12 mouse cellular contexts compared by ENCODE assay signal in genomic region chr8:92134434-92134833, GRCm38 (mm10).
DNase-seq lines count a peak whose midpoint lies in the region; ATAC-seq and TF ChIP-seq lines count a peak whose summit lies in the region.
"Had no signal": no experiment of that assay in that cellular context is flagged by ENCODE, and none has a peak within 500 bp of the region (broad histone marks: within the 10 kb centered on the region; RNA-seq: fewer than 3 reads in every experiment).

No protein-coding gene starts in this region.

- peak; percentile 85 for DNase-seq in brain, embryonic 14.5 days (ENCODE audit: low read depth)
- DNase-seq in forebrain, postnatal 0 days = peak; percentile 18
- DNase-seq in midbrain, embryonic 14.5 days = peak; percentile 64
- DNase-seq in spleen, postnatal 14 days (ENCODE audit: low spot score in 2 of 2) = no peak
- no peak for DNase-seq in ovary, postnatal 10 days (ENCODE audit: low spot score)
- no peak for DNase-seq in left cerebral cortex, adult 11 months (ENCODE audit: low spot score)
- DNase-seq: gastrocnemius, postnatal 36 days; heart, postnatal 36 days; kidney, postnatal 14 days had no signal

- H3K9me3 ChIP-seq in ES-Bruce4 (replicated peaks; ENCODE audit: control insufficient read depth, insufficient read depth, low read length, poor library complexity, severe bottlenecking) = peaks cover 4% of the 10 kb centered on the region; the same call in 1 of the 2 replicates
- no peaks in the 10 kb centered on the region for H3K9me3 ChIP-seq in forebrain, postnatal 0 days (ENCODE audit: low read length)
- H3K9me3 ChIP-seq in midbrain, embryonic 14.5 days (ENCODE audit: control insufficient read depth, low read length) = no peaks in the 10 kb centered on the region
- H3K9me3 ChIP-seq: embryonic facial prominence, embryonic 15.5 days; limb, embryonic 13.5 days had no signal

- H3K4me3 ChIP-seq in ES-Bruce4 (ENCODE audit: low read depth, low read length) = no peak overlapping the region
- no peak overlapping the region for H3K4me3 ChIP-seq in forebrain, postnatal 0 days (ENCODE audit: low read depth, low read length)
- H3K4me3 ChIP-seq in midbrain, embryonic 14.5 days (replicated peaks; ENCODE audit: low read depth, low read length) = no peak overlapping the region
- H3K4me3 ChIP-seq: embryonic facial prominence, embryonic 15.5 days; limb, embryonic 13.5 days had no signal

- no peak overlapping the region for H3K4me2 ChIP-seq in forebrain, postnatal 0 days (ENCODE audit: low read depth)
- no peak overlapping the region for H3K4me2 ChIP-seq in midbrain, embryonic 14.5 days (ENCODE audit: low read length)
- H3K4me2 ChIP-seq: embryonic facial prominence, embryonic 15.5 days; limb, embryonic 13.5 days had no signal

- H3K9ac ChIP-seq in ES-Bruce4 (ENCODE audit: low read depth, poor library complexity, severe bottlenecking) = 0 out of 2 replicates have a peak overlapping the region, but pooled peaks have one; percentile 22
- no peak overlapping the region for H3K9ac ChIP-seq in forebrain, postnatal 0 days
- no peak overlapping the region for H3K9ac ChIP-seq in midbrain, embryonic 14.5 days (replicated peaks; ENCODE audit: low read length)
- H3K9ac ChIP-seq: embryonic facial prominence, embryonic 15.5 days; limb, embryonic 13.5 days had no signal

- TF ChIP-seq CTCF in ES-Bruce4 (IDR thresholded peaks at IDR 0.05; ENCODE audit: low read depth, low read length) = no peak
- TF ChIP-seq CTCF in brain, embryonic 14.5 days (IDR thresholded peaks at IDR 0.05; ENCODE audit: borderline replicate concordance, extremely low read depth, insufficient read depth, insufficient read length) = no peak
- TF ChIP-seq CTCF in forebrain, postnatal 0 days (IDR thresholded peaks at IDR 0.05; ENCODE audit: low read depth) = no peak

- H3K27ac ChIP-seq in ES-Bruce4 (ENCODE audit: insufficient read depth, low read length) = peak overlapping the region; percentile 94
- H3K27ac ChIP-seq in forebrain, postnatal 0 days (ENCODE audit: low read depth, low read length) = no peak overlapping the region
- H3K27ac ChIP-seq in midbrain, embryonic 14.5 days (replicated peaks; ENCODE audit: low read depth, low read length) = peak overlapping the region; percentile 39; the same call in 1 of the 2 replicates
- H3K27ac ChIP-seq: embryonic facial prominence, embryonic 15.5 days; limb, embryonic 13.5 days had no signal

- WGBS in forebrain, postnatal 0 days = 9% methylated on average over 5 of the region's 5 CpGs
- 3% methylated on average over 5 of the region's 5 CpGs for WGBS in midbrain, embryonic 14.5 days

- H3K36me3 ChIP-seq in ES-Bruce4 (ENCODE audit: control insufficient read depth, insufficient read depth, low read length, poor library complexity, severe bottlenecking) = no peaks in the 10 kb centered on the region
- H3K36me3 ChIP-seq in forebrain, postnatal 0 days (ENCODE audit: insufficient read depth) = no peaks in the 10 kb centered on the region
- H3K36me3 ChIP-seq in midbrain, embryonic 14.5 days (ENCODE audit: control insufficient read depth, insufficient read depth, low read length) = no peaks in the 10 kb centered on the region
- H3K36me3 ChIP-seq: embryonic facial prominence, embryonic 15.5 days; limb, embryonic 13.5 days had no signal

- no peak for TF ChIP-seq POLR2A in ES-Bruce4 (IDR thresholded peaks at IDR 0.05; ENCODE audit: insufficient read depth, low read length)
- TF ChIP-seq POLR2A in brain, embryonic 14.5 days (IDR thresholded peaks at IDR 0.05; ENCODE audit: borderline replicate concordance, extremely low read depth, insufficient read depth, insufficient read length, poor library complexity, severe bottlenecking) = no peak

- no peak for TF ChIP-seq EP300 in ES-Bruce4 (IDR thresholded peaks at IDR 0.05; ENCODE audit: insufficient read depth, low read depth, low read length)

- peak; percentile 60 for ATAC-seq in forebrain, postnatal 0 days
- ATAC-seq in midbrain, embryonic 14.5 days (ENCODE audit: low FRiP score, low TSS enrichment) = peak; percentile 66; the same call in 1 of the 2 replicates

- H3K27me3 ChIP-seq in ES-Bruce4 (ENCODE audit: control insufficient read depth, insufficient read depth, low read length, poor library complexity, severe bottlenecking) = no peaks in the 10 kb centered on the region
- 0 out of 2 replicates have a peak, but pooled peaks cover 3% of the 10 kb centered on the region for H3K27me3 ChIP-seq in forebrain, postnatal 0 days (ENCODE audit: insufficient read depth, low read length)
- no peaks in the 10 kb centered on the region for H3K27me3 ChIP-seq in midbrain, embryonic 14.5 days (ENCODE audit: control insufficient read depth, insufficient read depth, low read length)
- H3K27me3 ChIP-seq: embryonic facial prominence, embryonic 15.5 days had no signal

- peaks cover 2% of the 10 kb centered on the region for H3K4me1 ChIP-seq in ES-Bruce4 (ENCODE audit: control insufficient read depth, insufficient read depth, low read length)
- peaks cover 4% of the 10 kb centered on the region for H3K4me1 ChIP-seq in forebrain, postnatal 0 days (ENCODE audit: insufficient read depth)
- peaks cover 16% of the 10 kb centered on the region for H3K4me1 ChIP-seq in midbrain, embryonic 14.5 days (ENCODE audit: control insufficient read depth, insufficient read depth, low read length)

Comparison
In these comparisons a context has a peak if more than half of its experiments do, and no peak if none do; other contexts are left out.
1. DNase-seq: peak in brain, embryonic 14.5 days (single experiment), forebrain, postnatal 0 days (single experiment) and midbrain, embryonic 14.5 days (single experiment); none in spleen, postnatal 14 days (0 of 2), ovary, postnatal 10 days (single experiment) and left cerebral cortex, adult 11 months (single experiment).